Mouse (Mus musculus): Measurements from ENCODE around the gene Pole3.

GRCm38 (mm10) chr4:62519849-62520233 is 5.0 kb downstream of the Pole3 start, which contains the start of gene Alad:
- TF ChIP-seq CTCF (IDR thresholded peaks at IDR 0.05; ENCODE audit: low read depth): peak; percentile 37; the same call in 1 of the 2 replicates
- TF ChIP-seq EP300 (optimal IDR thresholded peaks at IDR 0.05): no peak

All from stomach, postnatal 0 days (tissue).